Mouse (Mus musculus): ENCODE data around the gene Card9.

DNA sequence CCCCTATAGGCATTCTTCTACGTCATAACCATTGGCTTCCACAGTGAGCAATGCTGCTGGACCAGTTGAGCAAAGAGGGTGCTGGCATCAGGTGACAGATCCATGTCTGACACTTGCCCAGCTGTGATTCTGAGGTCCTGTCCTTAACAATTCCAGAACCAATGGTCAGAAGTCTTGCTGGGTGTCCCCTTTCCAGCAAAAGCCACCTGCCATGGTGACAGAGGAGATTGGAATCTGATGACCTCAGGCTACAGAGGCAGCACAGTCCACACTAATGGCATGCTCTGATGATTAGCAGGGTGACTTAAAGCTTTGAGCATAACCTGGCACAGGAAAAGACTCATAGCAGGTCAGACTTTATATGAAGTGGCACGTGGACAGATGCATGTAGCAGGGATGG lies 55.2 kb downstream of the Card9 start:
- no peak for TF ChIP-seq CTCF (IDR thresholded peaks at IDR 0.05; ENCODE audit: low read depth, low read length)
- TF ChIP-seq POLR2A (IDR thresholded peaks at IDR 0.05; ENCODE audit: insufficient read depth, low read length) = no peak
- no peak for TF ChIP-seq EP300 (IDR thresholded peaks at IDR 0.05; ENCODE audit: insufficient read depth, low read depth, low read length)
